Mouse (Mus musculus) liver, postnatal 0 days (tissue): ENCODE results near the gene Rcan2. TPM values are rescaled to one million over a fixed set of nuclear protein-coding genes. Genes with fewer than 3 reads are reported as not detected.

Experiments used
- ATAC-seq: fragments of 200-750 bp; cut with Nextera tagmentation; 2 replicates; pipeline ENCODE4 v1.8.0; 2017; ENCODE audit warnings: mild to moderate bottlenecking, moderate library complexity
- DNase-seq: peaks from one replicate; pipeline ENCODE4 v3.0.0-alpha.2; 2016
- H3K27ac ChIP-seq: fragments of 300-500 bp; sonication (generic); 2 replicates; pipeline ENCODE4 v1.5.1; 2014; ENCODE audit warnings: antibody characterized with exemption, moderate library complexity, mild to moderate bottlenecking, low read depth
- H3K27me3 ChIP-seq: fragments of 300-500 bp; sonication (generic); 2 replicates; pipeline ENCODE4 v1.6.1; 2014; ENCODE audit warnings: low read length, control low read depth, mixed read lengths; ENCODE audit not compliant: insufficient read depth
- H3K36me3 ChIP-seq: fragments of 300-500 bp; sonication (generic); replicated peaks from 2 replicates; pipeline ENCODE4 v1.6.1; 2014; ENCODE audit warnings: mild to moderate bottlenecking, control low read depth, low read length, moderate library complexity, mixed read lengths; ENCODE audit not compliant: insufficient read depth
- H3K4me1 ChIP-seq: fragments of 300-500 bp; sonication (generic); 2 replicates; pipeline ENCODE4 v1.6.1; 2014; ENCODE audit warnings: antibody characterized with exemption, mild to moderate bottlenecking, control low read depth; ENCODE audit not compliant: insufficient read depth
- H3K4me2 ChIP-seq: fragments of 300-500 bp; sonication (generic); 2 replicates; pipeline ENCODE4 v1.6.1; 2014; ENCODE audit warnings: low read depth, mild to moderate bottlenecking, low read length, moderate library complexity, mixed read lengths
- H3K4me3 ChIP-seq: fragments of 300-500 bp; sonication (generic); 2 replicates; pipeline ENCODE4 v1.5.1; 2014; ENCODE audit warnings: low read depth, low read length
- H3K9ac ChIP-seq: fragments of 300-500 bp; sonication (generic); replicated peaks from 2 replicates; pipeline ENCODE4 v1.6.1; 2014; ENCODE audit warnings: mild to moderate bottlenecking, moderate library complexity
- H3K9me3 ChIP-seq: fragments of 300-500 bp; sonication (generic); 2 replicates; pipeline ENCODE4 v1.6.1; 2016; ENCODE audit warnings: mild to moderate bottlenecking, control low read depth, low read length, mixed read lengths
- CTCF ChIP-seq: sonication (generic); IDR thresholded peaks from 2 replicates; pipeline ENCODE4 v1.5.1; 2016; ENCODE audit warnings: antibody characterized with exemption, low read depth
- EP300 ChIP-seq: IDR thresholded peaks from 2 replicates; pipeline ENCODE4 v1.6.1; 2016; ENCODE audit warnings: antibody characterized with exemption, low read depth, mild to moderate bottlenecking
- whole genome bisulfite sequencing: fragments of 180-500 bp; shearing (Covaris S2); extraction: QIAGEN DNeasy Blood & Tissue Kit; methylation state at CpG from one replicate; pipeline ENCODE4 v1.1.7; 2014; ENCODE audit not compliant: insufficient replicate concordance; 5-methylcytosine and 5-hydroxymethylcytosine counted together
- polyA plus RNA-seq: library from polyadenylated mRNA; unstranded; fragments of >200 nt; fragmentation: Nextera tagmentation; extraction: Ambion mirVana; gene quantifications from 2 replicates; pipeline ENCODE4 v1.2.1, GENCODE M21; 2015

Rcan2 gene
- polyA plus RNA-seq, 1 experiment from 2014 or later, result 0.87 TPM

DNA sequence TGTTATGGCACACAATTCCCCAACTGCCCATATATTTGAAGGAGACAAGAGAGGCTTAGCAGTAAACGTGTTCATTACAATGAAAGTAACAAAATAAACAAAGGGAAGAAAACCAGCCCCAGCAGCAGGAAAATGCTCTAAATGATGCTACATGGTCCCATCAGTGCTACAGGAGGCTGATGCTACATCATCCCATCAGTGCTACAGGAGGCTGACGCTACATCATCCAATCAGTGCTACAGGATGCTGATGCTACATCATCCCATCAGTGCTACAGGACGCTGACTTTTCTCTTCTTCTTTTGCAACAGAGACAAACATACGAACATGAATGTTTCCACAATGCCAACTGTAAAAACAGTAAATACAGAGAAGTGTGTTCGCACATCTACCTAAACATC lies 73.3 kb downstream of the Rcan2 start:
- Histone ChIP-seq H3K4me2 (no peak overlapping the region), H3K36me3 (no peaks in the 10 kb centered on the region), H3K9me3 (no peaks in the 10 kb centered on the region), H3K27me3 (no peaks in the 10 kb centered on the region), H3K9ac (no peak overlapping the region), H3K4me1 (no peaks in the 10 kb centered on the region), H3K4me3 (no peak overlapping the region), H3K27ac (no peak overlapping the region)
- TF ChIP-seq CTCF (no peak), EP300 (no peak)
- DNase-seq, result no peak
- ATAC-seq, result no peak
- WGBS, result 77% methylated on average over 5 of the region's 5 CpGs

DNA sequence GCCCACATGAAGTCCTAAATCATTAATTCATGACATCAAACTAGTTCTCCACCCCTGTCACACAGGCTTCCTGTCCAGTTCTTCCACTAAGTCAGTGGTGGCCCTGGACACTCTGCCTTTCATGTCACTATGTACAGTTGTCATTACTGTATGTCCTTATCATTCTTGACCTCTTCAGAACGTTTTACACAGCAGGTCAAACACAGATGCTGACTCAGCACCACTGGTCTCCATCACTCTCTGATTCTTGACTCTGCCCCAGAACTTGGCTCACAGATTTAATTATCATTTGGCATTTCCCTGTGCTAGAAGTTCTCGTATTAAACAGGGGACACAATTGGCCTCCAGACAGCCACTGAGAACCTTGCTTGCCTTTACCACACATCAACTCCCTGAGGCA lies 76.3 kb downstream of the Rcan2 start:
- Histone ChIP-seq H3K9ac (no peak overlapping the region), H3K36me3 (no peaks in the 10 kb centered on the region), H3K4me3 (no peak overlapping the region), H3K4me1 (no peaks in the 10 kb centered on the region), H3K4me2 (no peak overlapping the region), H3K27ac (no peak overlapping the region), H3K9me3 (no peaks in the 10 kb centered on the region), H3K27me3 (no peaks in the 10 kb centered on the region)
- DNase-seq (no peak), ATAC-seq (no peak)
- TF ChIP-seq EP300, result no peak
- no peak for TF ChIP-seq CTCF
- WGBS, result 55% methylated on average over 2 of the region's 2 CpGs

DNA sequence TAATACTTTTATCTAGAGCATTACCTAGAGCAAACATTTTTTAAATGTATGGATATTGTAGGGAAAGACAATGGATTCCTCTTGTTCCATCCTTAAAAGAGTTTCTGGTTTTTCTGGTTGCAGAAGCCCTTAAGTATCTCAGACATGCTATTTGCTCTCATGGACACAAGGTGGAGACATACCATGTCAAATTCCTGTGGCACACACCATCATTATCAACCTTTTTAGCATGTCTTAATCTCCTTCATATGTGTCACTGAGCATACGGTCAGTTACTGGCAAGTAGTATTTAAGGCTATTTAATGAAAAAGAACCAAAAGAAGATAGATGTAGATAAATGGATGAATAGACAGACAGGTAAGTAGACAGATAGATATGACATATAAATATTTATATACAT lies 81.9 kb downstream of the Rcan2 start:
- WGBS, result 24% methylated on average over 1 of the region's 1 CpGs
- DNase-seq, result no peak
- Histone ChIP-seq H3K4me1 (no peaks in the 10 kb centered on the region), H3K36me3 (no peaks in the 10 kb centered on the region), H3K27me3 (no peaks in the 10 kb centered on the region), H3K9ac (no peak overlapping the region), H3K9me3 (no peaks in the 10 kb centered on the region), H3K27ac (no peak overlapping the region), H3K4me3 (no peak overlapping the region), H3K4me2 (no peak overlapping the region)
- TF ChIP-seq CTCF (peak; percentile 81), EP300 (no peak)
- no peak for ATAC-seq

DNA sequence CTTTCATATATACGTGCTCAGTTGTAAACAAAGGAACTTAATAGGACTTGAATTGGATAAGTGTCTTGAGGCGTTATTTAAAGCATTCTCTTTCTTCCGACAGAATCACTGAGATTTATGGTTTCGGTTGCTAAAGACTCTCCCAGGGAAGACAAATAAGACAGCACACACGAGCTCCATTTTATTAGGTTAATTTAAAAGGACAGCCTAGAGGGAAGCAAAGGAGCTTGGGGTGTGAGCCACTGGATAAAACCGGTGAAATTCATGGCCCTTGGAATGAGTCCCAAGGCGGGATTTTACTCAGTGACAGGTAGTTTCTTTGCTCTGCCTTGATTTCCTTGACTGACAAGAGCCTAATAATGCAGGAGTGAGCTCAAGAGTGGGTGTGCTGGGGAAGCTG lies 85.1 kb downstream of the Rcan2 start:
- Histone ChIP-seq H3K9me3 (no peaks in the 10 kb centered on the region), H3K27ac (no peak overlapping the region), H3K27me3 (no peaks in the 10 kb centered on the region), H3K4me1 (no peaks in the 10 kb centered on the region), H3K4me2 (no peak overlapping the region), H3K4me3 (no peak overlapping the region), H3K9ac (no peak overlapping the region), H3K36me3 (no peaks in the 10 kb centered on the region)
- TF ChIP-seq EP300 (no peak), CTCF (no peak)
- WGBS, result 70% methylated on average over 7 of the region's 7 CpGs
- DNase-seq, result no peak
- no peak for ATAC-seq

DNA sequence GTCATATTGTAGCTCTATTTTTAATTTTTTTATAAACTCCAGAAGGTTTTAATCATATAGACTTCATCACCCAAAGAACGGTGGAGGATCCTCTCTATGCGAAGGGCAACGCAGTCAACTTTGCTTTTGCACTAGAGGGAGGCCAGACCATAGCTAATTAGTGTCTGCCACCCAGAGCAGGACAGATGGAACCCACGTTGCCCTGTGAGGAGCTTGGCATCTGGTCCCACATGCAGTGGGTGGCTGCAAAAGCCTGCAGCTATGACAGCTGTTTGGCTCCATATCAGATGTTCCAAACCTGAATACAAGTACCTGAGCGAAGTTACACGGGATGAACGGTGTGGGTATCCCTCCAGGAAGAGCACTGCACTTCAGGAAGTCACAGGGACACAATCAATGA lies 86.8 kb downstream of the Rcan2 start:
- ATAC-seq, result no peak
- no peak overlapping the region for H3K4me3 ChIP-seq
- no peaks in the 10 kb centered on the region for H3K9me3 ChIP-seq
- DNase-seq, result no peak
- no peak overlapping the region for H3K27ac ChIP-seq
- H3K4me1 ChIP-seq, result no peaks in the 10 kb centered on the region
- TF ChIP-seq CTCF (no peak), EP300 (no peak)
- H3K36me3 ChIP-seq, result no peaks in the 10 kb centered on the region
- no peak overlapping the region for H3K4me2 ChIP-seq
- H3K27me3 ChIP-seq, result no peaks in the 10 kb centered on the region
- no peak overlapping the region for H3K9ac ChIP-seq
- WGBS, result 70% methylated on average over 7 of the region's 7 CpGs

DNA sequence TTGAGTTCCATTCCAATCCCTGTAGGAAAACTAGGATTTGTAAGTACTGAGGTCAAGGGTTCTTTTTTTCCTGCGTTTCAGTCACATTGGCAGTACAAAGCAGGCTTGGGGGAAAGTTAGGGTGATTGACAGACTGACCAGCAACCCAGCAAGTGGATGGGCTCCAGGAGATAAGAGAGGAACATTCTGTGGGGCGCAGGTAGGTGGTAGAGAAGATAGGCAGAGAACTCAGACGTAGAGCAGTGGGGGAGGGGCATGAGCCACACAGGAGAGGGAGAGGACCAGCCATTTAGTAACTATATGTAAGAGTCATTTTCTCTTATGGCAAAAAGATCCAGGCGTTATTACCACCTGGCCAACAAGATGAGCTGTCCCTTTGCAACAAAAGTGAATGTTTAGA lies 96.2 kb downstream of the Rcan2 start:
- Histone ChIP-seq H3K9ac (no peak overlapping the region), H3K4me2 (no peak overlapping the region), H3K4me1 (no peaks in the 10 kb centered on the region), H3K9me3 (no peaks in the 10 kb centered on the region), H3K27ac (no peak overlapping the region), H3K4me3 (no peak overlapping the region), H3K36me3 (no peaks in the 10 kb centered on the region), H3K27me3 (no peaks in the 10 kb centered on the region)
- TF ChIP-seq EP300 (no peak), CTCF (no peak)
- ATAC-seq (no peak), DNase-seq (no peak)
- 53% methylated on average over 4 of the region's 4 CpGs for WGBS
